Mouse (Mus musculus): ENCODE data around the gene Stt3b. TPM values are rescaled to one million over a fixed set of nuclear protein-coding genes. Genes with fewer than 3 reads are reported as not detected.

Gene Stt3b
- polyA plus RNA-seq, 1 experiment from 2014 or later, result 104 TPM

- Histone ChIP-seq H3K4me1 (replicated peaks; ENCODE audit: control insufficient read depth, insufficient read depth, low read length) (0 out of 2 replicates have a peak, but pooled peaks cover 2% of the 10 kb centered on the region), H3K4me2 (ENCODE audit: low read depth, low read length, severe bottlenecking) (no peak overlapping the region), H3K36me3 (ENCODE audit: control insufficient read depth, insufficient read depth, low read length) (no peaks in the 10 kb centered on the region), H3K27me3 (ENCODE audit: control insufficient read depth, insufficient read depth, low read length) (no peaks in the 10 kb centered on the region), H3K27ac (ENCODE audit: low read depth, low read length) (no peak overlapping the region), H3K9ac (ENCODE audit: low read length) (no peak overlapping the region), H3K9me3 (ENCODE audit: control insufficient read depth, low read length) (no peaks in the 10 kb centered on the region), H3K4me3 (ENCODE audit: low read depth, low read length) (no peak overlapping the region)
- ATAC-seq (replicated peaks; ENCODE audit: low FRiP score), result no peak
- 82% methylated on average over 9 of the region's 9 CpGs for WGBS
- no peak for DNase-seq (ENCODE audit: low spot score)
Measured at GRCm38 (mm10) chr9:115341576-115341975, 31.4 kb upstream of the Stt3b start.

GRCm38 (mm10) chr9:115340212-115340815 lies 30.1 kb upstream of the Stt3b start:
- H3K27ac ChIP-seq (ENCODE audit: low read depth, low read length), result no peak overlapping the region
- H3K36me3 ChIP-seq (ENCODE audit: control insufficient read depth, insufficient read depth, low read length), result no peaks in the 10 kb centered on the region
- 47% methylated on average over 12 of the region's 12 CpGs for WGBS
- ATAC-seq (replicated peaks; ENCODE audit: low FRiP score), result 0 out of 2 replicates have a peak, but pooled peaks have one; percentile 36
- H3K4me3 ChIP-seq (ENCODE audit: low read depth, low read length), result no peak overlapping the region
- H3K9ac ChIP-seq (ENCODE audit: low read length), result no peak overlapping the region
- H3K4me2 ChIP-seq (ENCODE audit: low read depth, low read length, severe bottlenecking), result no peak overlapping the region
- H3K9me3 ChIP-seq (ENCODE audit: control insufficient read depth, low read length), result no peaks in the 10 kb centered on the region
- no peaks in the 10 kb centered on the region for H3K27me3 ChIP-seq (ENCODE audit: control insufficient read depth, insufficient read depth, low read length)
- 0 out of 2 replicates have a peak, but pooled peaks cover 2% of the 10 kb centered on the region for H3K4me1 ChIP-seq (replicated peaks; ENCODE audit: control insufficient read depth, insufficient read depth, low read length)
- DNase-seq (ENCODE audit: low spot score), result no peak

- no peaks in the 10 kb centered on the region for H3K9me3 ChIP-seq (ENCODE audit: control insufficient read depth, low read length)
- no peak overlapping the region for H3K4me2 ChIP-seq (ENCODE audit: low read depth, low read length, severe bottlenecking)
- H3K27me3 ChIP-seq (ENCODE audit: control insufficient read depth, insufficient read depth, low read length), result no peaks in the 10 kb centered on the region
- DNase-seq (ENCODE audit: low spot score), result no peak
- no peak overlapping the region for H3K9ac ChIP-seq (ENCODE audit: low read length)
- 50% methylated on average over 6 of the region's 6 CpGs for WGBS
- 0 out of 2 replicates have a peak, but pooled peaks cover 2% of the 10 kb centered on the region for H3K4me1 ChIP-seq (replicated peaks; ENCODE audit: control insufficient read depth, insufficient read depth, low read length)
- no peak overlapping the region for H3K4me3 ChIP-seq (ENCODE audit: low read depth, low read length)
- no peak overlapping the region for H3K27ac ChIP-seq (ENCODE audit: low read depth, low read length)
- no peaks in the 10 kb centered on the region for H3K36me3 ChIP-seq (ENCODE audit: control insufficient read depth, insufficient read depth, low read length)
- ATAC-seq (replicated peaks; ENCODE audit: low FRiP score), result peak; percentile 33; the same call in 1 of the 2 replicates
Measured at GRCm38 (mm10) chr9:115338816-115339215, 28.6 kb upstream of the Stt3b start.

GRCm38 (mm10) chr9:115333016-115333415 lies 22.8 kb upstream of the Stt3b start:
- Histone ChIP-seq H3K36me3 (ENCODE audit: control insufficient read depth, insufficient read depth, low read length) (no peaks in the 10 kb centered on the region), H3K27me3 (ENCODE audit: control insufficient read depth, insufficient read depth, low read length) (no peaks in the 10 kb centered on the region), H3K4me1 (replicated peaks; ENCODE audit: control insufficient read depth, insufficient read depth, low read length) (no peaks in the 10 kb centered on the region), H3K4me3 (ENCODE audit: low read depth, low read length) (no peak overlapping the region), H3K4me2 (ENCODE audit: low read depth, low read length, severe bottlenecking) (no peak overlapping the region), H3K27ac (ENCODE audit: low read depth, low read length) (no peak overlapping the region), H3K9ac (ENCODE audit: low read length) (no peak overlapping the region), H3K9me3 (ENCODE audit: control insufficient read depth, low read length) (no peaks in the 10 kb centered on the region)
- DNase-seq (ENCODE audit: low spot score) (no peak), ATAC-seq (replicated peaks; ENCODE audit: low FRiP score) (no peak)
- 88% methylated on average over 12 of the region's 12 CpGs for WGBS

- 87% methylated on average over 7 of the region's 7 CpGs for WGBS
- H3K27ac ChIP-seq (ENCODE audit: low read depth, low read length), result no peak overlapping the region
- no peak overlapping the region for H3K9ac ChIP-seq (ENCODE audit: low read length)
- H3K4me2 ChIP-seq (ENCODE audit: low read depth, low read length, severe bottlenecking), result no peak overlapping the region
- H3K36me3 ChIP-seq (ENCODE audit: control insufficient read depth, insufficient read depth, low read length), result no peaks in the 10 kb centered on the region
- H3K9me3 ChIP-seq (ENCODE audit: control insufficient read depth, low read length), result no peaks in the 10 kb centered on the region
- H3K27me3 ChIP-seq (ENCODE audit: control insufficient read depth, insufficient read depth, low read length), result no peaks in the 10 kb centered on the region
- H3K4me1 ChIP-seq (replicated peaks; ENCODE audit: control insufficient read depth, insufficient read depth, low read length), result no peaks in the 10 kb centered on the region
- no peak for ATAC-seq (replicated peaks; ENCODE audit: low FRiP score)
- no peak overlapping the region for H3K4me3 ChIP-seq (ENCODE audit: low read depth, low read length)
- no peak for DNase-seq (ENCODE audit: low spot score)
Measured at GRCm38 (mm10) chr9:115332339-115332738, 22.1 kb upstream of the Stt3b start.

- H3K4me1 ChIP-seq (replicated peaks; ENCODE audit: control insufficient read depth, insufficient read depth, low read length), result no peaks in the 10 kb centered on the region
- no peak overlapping the region for H3K9ac ChIP-seq (ENCODE audit: low read length)
- DNase-seq (ENCODE audit: low spot score) (no peak), ATAC-seq (replicated peaks; ENCODE audit: low FRiP score) (no peak)
- H3K36me3 ChIP-seq (ENCODE audit: control insufficient read depth, insufficient read depth, low read length), result no peaks in the 10 kb centered on the region
- H3K4me3 ChIP-seq (ENCODE audit: low read depth, low read length), result no peak overlapping the region
- 78% methylated on average over 6 of the region's 6 CpGs for WGBS
- H3K27me3 ChIP-seq (ENCODE audit: control insufficient read depth, insufficient read depth, low read length), result no peaks in the 10 kb centered on the region
- H3K4me2 ChIP-seq (ENCODE audit: low read depth, low read length, severe bottlenecking), result no peak overlapping the region
- no peak overlapping the region for H3K27ac ChIP-seq (ENCODE audit: low read depth, low read length)
- no peaks in the 10 kb centered on the region for H3K9me3 ChIP-seq (ENCODE audit: control insufficient read depth, low read length)
Measured at GRCm38 (mm10) chr9:115330861-115331476, 20.7 kb upstream of the Stt3b start.

- DNase-seq (ENCODE audit: low spot score) (no peak), ATAC-seq (replicated peaks; ENCODE audit: low FRiP score) (no peak)
- WGBS, result 89% methylated on average over 4 of the region's 4 CpGs
- no peak overlapping the region for H3K4me3 ChIP-seq (ENCODE audit: low read depth, low read length)
- H3K36me3 ChIP-seq (ENCODE audit: control insufficient read depth, insufficient read depth, low read length), result no peaks in the 10 kb centered on the region
- no peak overlapping the region for H3K27ac ChIP-seq (ENCODE audit: low read depth, low read length)
- no peaks in the 10 kb centered on the region for H3K27me3 ChIP-seq (ENCODE audit: control insufficient read depth, insufficient read depth, low read length)
- no peak overlapping the region for H3K9ac ChIP-seq (ENCODE audit: low read length)
- no peaks in the 10 kb centered on the region for H3K9me3 ChIP-seq (ENCODE audit: control insufficient read depth, low read length)
- no peak overlapping the region for H3K4me2 ChIP-seq (ENCODE audit: low read depth, low read length, severe bottlenecking)
- peaks cover 6% of the 10 kb centered on the region; the same call in 1 of the 2 replicates for H3K4me1 ChIP-seq (replicated peaks; ENCODE audit: control insufficient read depth, insufficient read depth, low read length)
Measured at GRCm38 (mm10) chr9:115326533-115326890, 16.3 kb upstream of the Stt3b start.

- H3K27ac ChIP-seq (ENCODE audit: low read depth, low read length), result no peak overlapping the region
- H3K27me3 ChIP-seq (ENCODE audit: control insufficient read depth, insufficient read depth, low read length), result no peaks in the 10 kb centered on the region
- no peak overlapping the region for H3K9ac ChIP-seq (ENCODE audit: low read length)
- DNase-seq (ENCODE audit: low spot score) (no peak), ATAC-seq (replicated peaks; ENCODE audit: low FRiP score) (no peak)
- no peaks in the 10 kb centered on the region for H3K36me3 ChIP-seq (ENCODE audit: control insufficient read depth, insufficient read depth, low read length)
- no peaks in the 10 kb centered on the region for H3K9me3 ChIP-seq (ENCODE audit: control insufficient read depth, low read length)
- H3K4me2 ChIP-seq (ENCODE audit: low read depth, low read length, severe bottlenecking), result no peak overlapping the region
- H3K4me1 ChIP-seq (replicated peaks; ENCODE audit: control insufficient read depth, insufficient read depth, low read length), result peaks cover 6% of the 10 kb centered on the region; the same call in 1 of the 2 replicates
- no peak overlapping the region for H3K4me3 ChIP-seq (ENCODE audit: low read depth, low read length)
- 83% methylated on average over 13 of the region's 13 CpGs for WGBS
Measured at GRCm38 (mm10) chr9:115325831-115326532, 15.8 kb upstream of the Stt3b start.

All from forebrain, embryonic 11.5 days (tissue).